Mouse (Mus musculus) neutrophil, adult 59 days (primary cell): Measurements from ENCODE around the gene Cmtm5. TPM values are rescaled to one million over a fixed set of nuclear protein-coding genes. Genes with fewer than 3 reads are reported as not detected.

Source experiments
- total RNA-seq, 2 experiments: library from RNA; stranded (reverse); gene quantifications; 1 replicate in 1 of 2; 2 replicates in 1 of 2; pipeline ENCODE4 v1.2.4; 2023

Gene Cmtm5
- total RNA-seq = not detected

GRCm38 (mm10) chr14:54935904-54936830 lies at the start of gene Cmtm5:
Gene Cmtm5, plus strand, starts transcription at chr14:54936261.

GRCm38 (mm10) chr14:54892200-54892599 lies 43.9 kb upstream of the Cmtm5 start, which contains the start of gene Pabpn1:
Gene Pabpn1, plus strand, starts transcription at chr14:54892500.

GRCm38 (mm10) chr14:54912886-54913285 lies 23.2 kb upstream of the Cmtm5 start, which contains the start of gene Slc22a17:
Gene Slc22a17, minus strand, starts transcription at chr14:54913132.

GRCm38 (mm10) chr14:54925349-54926342 lies 10.4 kb upstream of the Cmtm5 start, which contains the start of gene Efs:
Gene Efs, minus strand, starts transcription at chr14:54926126.

DNA sequence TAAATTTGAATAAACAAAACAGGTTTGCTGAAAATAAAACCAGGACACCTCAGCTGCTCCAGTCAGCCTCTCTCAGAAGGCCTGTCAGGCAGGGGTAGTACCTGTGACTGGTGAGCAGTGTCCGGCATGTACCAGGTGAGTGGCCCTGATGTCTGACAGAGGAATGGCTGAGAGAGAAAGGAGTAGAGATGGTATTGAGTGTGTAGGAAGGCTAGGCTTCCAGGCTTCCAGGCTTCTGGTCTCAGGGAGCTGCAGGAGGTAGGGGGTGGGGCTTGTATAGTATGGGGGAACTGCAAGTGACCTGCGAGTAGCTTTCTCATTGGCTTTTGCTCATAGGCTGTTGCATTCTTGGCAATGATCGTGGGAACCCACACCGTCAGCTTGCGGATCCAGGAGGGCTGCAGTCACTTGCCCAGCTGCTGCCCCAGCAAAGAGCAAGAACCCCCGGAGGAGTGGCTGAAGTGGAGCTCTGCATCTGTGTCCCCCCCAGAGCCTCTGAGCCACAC lies 3.4 kb upstream of the Cmtm5 start, which contains the start of gene Il25:
TSS of gene Il25 (plus strand) at position 51 of the 506 bp plus-strand sequence.

DNA sequence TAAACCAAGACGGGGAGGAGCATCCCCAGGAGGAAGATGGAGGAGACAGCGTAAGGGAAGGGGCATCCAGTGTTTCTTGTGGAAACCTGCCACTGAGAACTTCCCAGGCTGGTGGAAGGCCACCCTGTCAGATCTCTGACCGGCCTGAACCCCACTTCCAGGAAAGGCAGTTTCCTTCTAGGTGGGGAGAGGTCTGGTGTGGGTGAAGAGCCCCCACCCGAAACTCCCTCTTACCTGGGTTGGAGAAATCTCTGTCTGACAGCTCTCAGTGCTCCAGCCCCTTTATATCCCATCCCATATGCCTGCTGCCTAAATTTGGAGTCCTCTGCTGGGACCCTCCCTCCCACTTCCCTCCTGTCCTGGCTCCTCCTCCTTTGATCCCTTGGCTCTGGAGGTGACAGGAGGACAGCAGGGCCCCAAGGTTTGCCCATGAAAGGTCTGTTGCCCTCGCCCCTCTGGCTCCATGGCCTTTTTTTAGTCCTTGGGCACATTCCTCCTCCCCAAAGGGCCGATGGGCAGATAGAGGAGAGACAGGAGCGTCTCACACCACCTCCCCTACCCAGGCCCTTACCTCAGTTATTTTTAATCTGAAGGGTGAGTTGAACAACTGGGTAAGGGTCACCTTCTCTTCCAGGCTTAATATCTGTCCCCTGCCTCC lies 30.4 kb downstream of the Cmtm5 start, which contains the start of gene Myh6:
TSS of gene Myh6 (minus strand) at position 608 of the 658 bp plus-strand sequence.

GRCm38 (mm10) chr14:54976633-54977032 lies 40.6 kb downstream of the Cmtm5 start, which contains the start of gene Gm17428:
Gene Gm17428, plus strand, starts transcription at chr14:54976933.

Other genes starting within 250 kb of the Cmtm5 start
- 100 to 1,000 TPM; 231 to 260 TPM for gene Acin1, start 249.3 kb upstream of the Cmtm5 start, total RNA-seq
- gene Gm29776, start 237.4 kb upstream of the Cmtm5 start, total RNA-seq = under 1 TPM; 0.31 to 0.38 TPM
- gene Cebpe, start 224.1 kb upstream of the Cmtm5 start, total RNA-seq = 100 to 1,000 TPM; 146 to 191 TPM
- gene Slc7a8, start 154.3 kb upstream of the Cmtm5 start, total RNA-seq = 1 to 10 TPM; 5.3 to 5.6 TPM
- gene Rnf212b, start 122.1 kb upstream of the Cmtm5 start, total RNA-seq = not detected
- 10 to 100 TPM; 12.0 to 12.3 TPM for gene Homez, start 65.3 kb upstream of the Cmtm5 start, total RNA-seq
- 1 to 10 TPM; 2.4 to 2.5 TPM for gene Ppp1r3e, start 58.7 kb upstream of the Cmtm5 start, total RNA-seq
- 10 to 100 TPM in 1 of 2 experiments, 1 to 10 TPM in 1; 8.3 to 13.1 TPM for gene Bcl2l2, start 52.9 kb upstream of the Cmtm5 start, total RNA-seq
- 1 to 10 TPM in 1 of 2 experiments, not detected in 1; 3.2 TPM for gene Gm20521, start 52.8 kb upstream of the Cmtm5 start, total RNA-seq
- gene Pabpn1, start 43.8 kb upstream of the Cmtm5 start, total RNA-seq = 100 to 1,000 TPM; 141 to 157 TPM
- gene Slc22a17, start 23.1 kb upstream of the Cmtm5 start, total RNA-seq = under 1 TPM; 0.27 to 0.49 TPM
- not detected for gene Efs, start 10.1 kb upstream of the Cmtm5 start, total RNA-seq
- not detected for gene Il25, start 3.6 kb upstream of the Cmtm5 start, total RNA-seq
- not detected for gene Myh6, start 30.7 kb downstream of the Cmtm5 start, total RNA-seq
- not detected for gene Gm17428, start 40.7 kb downstream of the Cmtm5 start, total RNA-seq
- gene Myh7, start 58.4 kb downstream of the Cmtm5 start, total RNA-seq = under 1 TPM in 1 of 2 experiments, not detected in 1; 0.09 TPM
- 10 to 100 TPM; 39.0 to 42.8 TPM for gene Ngdn, start 79.2 kb downstream of the Cmtm5 start, total RNA-seq
- gene Zfhx2, start 156.1 kb downstream of the Cmtm5 start, total RNA-seq = 1 to 10 TPM; 1.4 to 1.9 TPM
- gene Thtpa, start 158.5 kb downstream of the Cmtm5 start, total RNA-seq = 1 to 10 TPM; 2.7 to 3.1 TPM
- gene Ap1g2, start 170.3 kb downstream of the Cmtm5 start, total RNA-seq = 10 to 100 TPM; 42.3 to 46.1 TPM
- not detected for gene Jph4, start 180.7 kb downstream of the Cmtm5 start, total RNA-seq